Mouse (Mus musculus) neutrophil, adult 5-6 weeks (primary cell): ENCODE data around the gene Irs2. TPM values are rescaled to one million over a fixed set of nuclear protein-coding genes. Genes with fewer than 3 reads are reported as not detected.

ENCODE experiments used
- ATAC-seq: fragments of 151-379, 151-347 bp; 2 replicates; pipeline ENCODE4 v1.8.0; 2017; ENCODE audit warnings: mild to moderate bottlenecking, moderate TSS enrichment; ENCODE audit not compliant: insufficient number of reproducible peaks, poor library complexity, low FRiP score, severe bottlenecking; ENCODE audit errors: extremely low read depth
- total RNA-seq: library from RNA; stranded (forward); fragments of 200-1000 nt; gene quantifications from 2 replicates; pipeline ENCODE4 v1.2.3, GENCODE M21; 2017

Gene Irs2
- total RNA-seq, 1 experiment from 2014 or later = 42.1 TPM

DNA sequence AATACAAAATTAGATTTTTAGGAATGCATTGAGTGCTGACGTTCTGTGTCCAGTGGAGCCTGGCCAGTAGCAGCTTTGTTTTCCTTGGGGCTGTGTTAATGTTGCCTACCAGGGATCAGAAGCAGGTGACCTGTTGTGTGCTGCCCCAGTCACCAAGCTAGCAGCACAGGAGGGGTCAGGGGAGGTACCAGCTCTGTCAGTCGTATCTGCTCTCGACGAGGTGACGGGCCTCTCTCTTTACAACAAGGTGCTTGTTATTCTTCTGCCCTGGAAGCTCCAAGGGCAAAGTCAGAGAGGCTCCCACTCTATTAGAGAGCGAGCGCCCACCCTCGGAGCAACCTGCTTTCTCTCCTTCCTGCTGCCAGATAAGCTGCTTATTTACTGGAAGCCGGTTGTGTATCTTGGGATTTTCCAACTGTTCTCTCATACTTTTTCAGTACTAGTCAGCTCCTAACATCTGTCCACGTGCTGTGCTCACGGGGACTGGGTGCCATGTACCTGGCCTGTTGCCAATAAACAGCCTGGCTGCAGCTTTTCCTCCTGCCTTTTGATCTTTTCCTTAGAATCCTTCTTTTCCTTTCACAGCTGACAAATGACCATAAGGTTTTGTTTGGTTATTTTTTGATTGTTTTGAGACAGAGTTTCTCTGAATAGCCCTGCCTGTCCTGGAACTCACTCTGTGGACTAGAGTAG, 2.8 kb upstream of the Irs2 start:
- no peak for ATAC-seq

DNA sequence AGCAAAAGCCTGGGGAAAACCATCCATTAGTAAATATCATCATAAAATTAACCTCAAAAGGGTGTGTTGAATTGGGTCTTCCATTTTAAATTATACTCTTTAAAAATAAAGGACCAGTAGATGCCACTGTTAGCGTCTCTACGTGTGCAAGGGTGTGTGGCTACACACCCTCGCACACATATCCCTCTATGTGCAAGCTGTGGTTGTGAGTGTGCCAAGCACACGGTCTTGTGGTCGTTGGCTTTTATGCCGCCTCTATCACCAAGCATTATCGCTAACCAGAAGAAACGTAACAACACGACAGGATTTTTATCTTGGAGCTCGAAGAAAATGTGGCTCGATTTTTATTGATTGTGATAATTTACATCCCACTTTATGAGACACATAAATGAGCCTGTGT, 2.1 kb upstream of the Irs2 start:
- no peak for ATAC-seq

GRCm38 (mm10) chr8:11009431-11010071, 1.3 kb upstream of the Irs2 start:
- no peak for ATAC-seq

- peak; percentile 77 for ATAC-seq
Observed at GRCm38 (mm10) chr8:11008842-11009420, 673 bp upstream of the Irs2 start.

- ATAC-seq = no peak
Observed at GRCm38 (mm10) chr8:11007581-11008378, 478 bp downstream of the Irs2 start.

- ATAC-seq = peak; percentile 36
Observed at GRCm38 (mm10) chr8:11007001-11007580, 1.2 kb downstream of the Irs2 start.

- ATAC-seq = no peak
Observed at GRCm38 (mm10) chr8:11006276-11006630, 2.0 kb downstream of the Irs2 start.

DNA sequence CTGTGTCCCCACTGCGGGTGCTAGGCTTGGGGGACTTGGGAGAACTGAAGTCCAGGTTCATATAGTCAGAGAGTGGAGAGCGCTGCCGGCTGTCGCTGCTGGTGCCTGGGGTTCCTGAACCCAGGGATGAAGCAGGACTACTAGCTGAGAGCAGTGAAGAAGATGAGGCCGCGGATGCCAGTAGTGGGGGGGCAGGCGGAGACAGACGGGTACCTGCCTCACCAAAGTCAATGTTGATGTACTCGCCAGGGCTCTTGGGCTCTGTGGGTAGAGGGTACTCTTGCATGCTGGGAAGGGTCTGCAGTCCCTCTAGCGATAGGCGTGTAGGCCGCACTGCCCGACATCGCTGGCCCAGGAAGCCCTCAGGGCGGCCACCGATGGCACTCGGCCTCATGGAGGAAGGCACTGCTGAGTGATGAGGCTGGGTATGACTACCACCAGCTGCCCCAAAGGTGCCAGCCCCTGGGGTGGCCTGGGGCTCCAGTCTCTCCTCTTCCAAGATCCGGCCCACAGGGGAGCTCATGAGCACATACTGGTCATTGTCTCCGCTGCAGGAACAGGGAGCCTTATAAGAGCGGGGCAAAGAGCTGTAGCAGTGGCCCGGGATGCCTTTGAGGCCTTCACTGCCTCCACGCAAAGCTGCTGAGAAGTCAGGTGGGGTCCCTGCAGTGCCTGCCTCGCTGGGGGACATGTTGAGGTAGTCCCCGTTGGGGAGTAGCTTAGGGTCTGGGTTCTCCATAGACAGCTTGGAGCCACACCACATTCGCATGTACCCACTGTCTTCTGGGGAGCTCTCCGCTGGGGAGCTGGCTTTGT, 2.6 kb downstream of the Irs2 start:
- no peak for ATAC-seq

DNA sequence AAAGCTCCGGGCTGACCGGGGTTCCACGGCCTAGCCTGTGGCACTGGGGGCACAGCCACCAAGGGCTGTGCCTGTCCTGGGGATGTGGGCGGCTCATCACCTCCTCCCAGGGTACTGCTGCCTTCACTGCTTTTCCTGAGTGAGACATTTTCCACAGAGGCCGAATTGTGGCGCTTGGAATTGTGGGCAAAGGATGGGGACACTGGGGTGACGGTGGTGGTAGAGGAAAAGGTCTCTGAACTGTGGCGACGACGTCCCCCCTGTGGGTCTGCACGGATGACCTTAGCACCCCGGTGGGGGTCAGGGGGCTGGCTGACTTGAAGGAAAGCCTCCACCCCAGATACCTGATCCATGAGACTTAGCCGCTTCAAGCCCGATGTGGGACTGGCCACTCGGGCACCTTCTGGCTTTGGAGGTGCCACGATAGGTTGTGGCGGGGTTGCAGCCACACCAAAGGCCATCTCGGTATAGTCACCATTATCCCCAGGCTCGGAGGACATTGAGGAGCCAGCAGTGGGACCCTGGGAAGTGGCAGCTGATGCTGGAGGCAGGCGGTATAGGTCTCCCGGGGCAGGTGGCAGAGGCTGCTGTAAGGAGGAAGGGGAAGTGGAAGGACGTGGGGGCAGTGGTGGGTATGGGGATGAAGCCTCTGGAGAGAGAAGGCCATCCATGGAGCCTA, 3.3 kb downstream of the Irs2 start:
- ATAC-seq = no peak

GRCm38 (mm10) chr8:11003917-11004470, 4.3 kb downstream of the Irs2 start:
- no peak for ATAC-seq

DNA sequence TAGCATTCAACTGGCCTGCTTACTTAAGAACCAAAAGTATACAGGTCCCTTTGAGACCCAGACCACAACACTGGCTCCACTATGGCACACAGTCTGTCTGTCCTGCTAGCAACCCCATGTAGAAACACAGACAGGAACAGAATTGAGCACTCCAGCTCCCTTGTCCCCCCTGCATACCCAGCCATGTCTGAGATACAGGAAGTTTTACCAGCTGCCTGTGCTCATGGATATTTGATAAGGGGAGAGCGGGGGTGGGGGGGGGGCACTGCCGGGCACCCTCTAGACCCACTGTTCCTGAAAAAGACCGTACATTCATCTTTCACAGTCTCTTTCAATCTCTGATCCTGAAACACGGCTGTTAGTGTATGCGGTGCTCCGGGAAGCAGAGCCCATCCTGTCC, 5.0 kb downstream of the Irs2 start:
- no peak for ATAC-seq

- ATAC-seq = no peak
Observed at GRCm38 (mm10) chr8:11002816-11003215, 5.4 kb downstream of the Irs2 start.

DNA sequence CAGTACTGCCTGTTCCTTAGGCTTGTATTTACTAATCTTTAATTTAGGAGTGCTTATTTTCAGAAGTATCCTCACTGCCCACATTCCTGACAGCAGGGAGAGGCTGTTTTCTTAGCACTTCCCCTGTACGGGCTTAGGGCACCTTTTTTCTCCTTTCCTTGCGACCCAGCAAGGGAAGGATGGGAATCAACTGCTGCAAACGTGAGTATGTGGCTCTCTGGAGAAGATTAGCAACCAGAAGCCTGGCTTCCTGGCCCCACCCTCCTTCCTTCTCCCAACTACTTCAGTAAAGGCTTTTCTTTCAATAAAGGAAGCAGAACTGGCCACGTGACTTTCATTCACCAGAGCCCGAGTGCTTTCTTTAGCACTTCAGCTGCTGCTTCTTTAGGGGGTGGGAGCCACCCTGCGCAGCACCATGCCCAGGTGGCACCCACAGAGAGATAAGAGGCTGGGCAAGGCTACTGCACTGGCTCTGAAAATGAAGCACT, 7.2 kb downstream of the Irs2 start:
- no peak for ATAC-seq

DNA sequence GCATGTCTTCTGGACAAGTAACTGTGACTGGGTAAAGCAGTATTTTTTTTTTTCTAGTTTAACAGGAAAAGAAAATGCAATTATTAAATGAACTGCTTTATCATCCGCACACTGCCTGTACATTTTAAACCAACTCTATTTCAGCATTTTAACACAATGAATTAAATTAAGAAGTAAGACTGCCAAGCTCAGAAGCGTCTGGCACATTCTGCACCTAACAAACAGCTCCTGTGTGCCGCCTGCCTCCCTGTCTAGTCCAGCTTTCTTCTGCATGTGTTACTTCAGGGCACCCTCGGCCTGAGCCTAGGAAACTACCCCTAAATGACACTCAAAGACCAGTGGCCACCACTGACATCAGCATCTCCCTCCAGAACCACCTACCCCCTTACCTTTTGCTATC, 8.7 kb downstream of the Irs2 start:
- ATAC-seq = no peak

GRCm38 (mm10) chr8:10996247-10996646, 12.0 kb downstream of the Irs2 start:
- no peak for ATAC-seq

DNA sequence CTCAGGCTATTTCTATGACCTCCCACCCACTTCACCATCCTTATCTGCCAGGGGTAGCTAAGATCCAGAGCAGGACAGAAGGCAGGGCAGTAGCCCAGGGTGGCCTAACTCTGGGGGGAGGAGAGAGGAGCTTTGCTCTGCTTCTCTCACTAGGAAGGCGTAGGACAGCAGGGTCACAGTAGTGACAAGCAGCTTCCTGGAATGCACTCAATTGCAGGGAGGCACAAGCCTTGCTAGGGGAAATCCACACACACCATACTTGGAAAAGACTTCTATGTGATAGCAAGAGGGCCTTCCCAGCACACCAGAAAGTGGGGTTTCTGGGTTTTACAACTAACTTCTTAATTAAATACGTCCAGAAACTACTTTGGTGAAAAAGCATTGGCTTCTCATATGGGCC, 12.5 kb downstream of the Irs2 start:
- ATAC-seq = no peak

DNA sequence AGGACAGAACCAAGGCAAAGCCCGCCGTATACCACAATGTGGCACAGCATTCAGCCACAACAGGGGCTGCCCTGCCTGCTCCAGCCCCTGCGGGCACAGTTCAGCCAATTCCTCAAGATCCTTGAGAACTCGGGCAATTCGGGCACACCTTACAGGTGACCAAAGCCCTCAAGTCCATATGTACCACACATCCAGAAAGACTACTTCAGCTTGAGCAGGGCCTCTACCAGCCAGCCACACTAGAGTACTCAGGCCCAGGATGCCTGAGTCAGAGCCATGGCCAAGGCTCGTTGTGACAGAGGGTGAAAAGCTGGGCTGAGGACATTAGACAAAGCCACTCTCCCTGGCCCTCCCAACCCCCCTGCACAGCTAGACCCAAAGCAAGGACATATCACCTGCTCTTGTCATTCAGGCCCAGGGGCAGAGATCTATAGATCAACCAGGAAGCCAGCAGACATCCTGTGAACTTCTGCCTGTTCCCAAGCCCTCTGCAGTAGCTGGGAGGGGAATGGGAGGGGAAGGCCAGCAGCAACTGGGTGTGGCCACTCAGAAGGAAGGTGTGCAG, 13.8 kb downstream of the Irs2 start:
- no peak for ATAC-seq
